Mouse (Mus musculus) hematopoietic stem cell, adult 5-6 weeks (primary cell): ENCODE measurements at regions not wholly inside any gene's neighbourhood (a gene's known extent, or its start where the extent isn't known, plus 50 kb on each side); places are given as distances from the start of the nearest gene placed in this dataset.
A peak's percentile ranks its signal among the peaks of the same experiment; 100 is the strongest.

ENCODE experiments used
- ATAC-seq, 2 experiments: fragments of 125-278 bp in 1 of 2; replicated peaks in 1 of 2; 2 replicates each; pipeline ENCODE4 v1.8.0; 2016 to 2017; ENCODE audit warnings: inconsistent platforms in 2 of 2, mild to moderate bottlenecking in 2 of 2, moderate number of reproducible peaks in 2 of 2, low read depth in 1 of 2, moderate TSS enrichment in 1 of 2; ENCODE audit not compliant: low FRiP score in 2 of 2, poor library complexity in 2 of 2, severe bottlenecking in 2 of 2, insufficient read depth in 1 of 2, low TSS enrichment in 1 of 2

- ATAC-seq = no peak
Observed at GRCm38 (mm10) chr15:97457468-97457867, 210.4 kb upstream of the Amigo2 start.

GRCm38 (mm10) chr15:97456991-97457390, 209.9 kb upstream of the Amigo2 start:
- ATAC-seq = no peak

- ATAC-seq = peak; percentile 68 to 81
Observed at GRCm38 (mm10) chr15:97455672-97456071, 208.6 kb upstream of the Amigo2 start.

- ATAC-seq = no peak
Observed at GRCm38 (mm10) chr15:97449724-97450123, 202.6 kb upstream of the Amigo2 start.

DNA sequence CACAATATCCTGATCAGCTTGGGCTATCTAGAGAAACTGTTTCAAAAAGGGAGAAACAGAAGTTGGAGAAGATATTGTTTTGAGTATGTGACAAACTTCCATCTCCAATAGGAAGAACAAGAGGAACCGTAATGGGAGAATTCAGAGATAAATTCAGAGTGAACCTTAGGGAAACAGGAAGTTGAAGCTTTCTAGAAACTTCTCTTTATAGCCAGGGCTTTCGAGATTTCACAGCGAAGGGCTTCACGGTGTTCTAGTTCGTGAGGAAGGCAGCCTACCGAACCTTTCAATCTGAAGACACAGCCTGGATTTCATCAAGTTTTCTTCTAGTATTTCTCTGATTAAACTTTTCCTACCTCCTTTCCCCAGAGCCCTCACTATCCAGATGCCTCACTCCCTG, 201.9 kb upstream of the Amigo2 start:
- no peak for ATAC-seq

GRCm38 (mm10) chr15:97448243-97448880, 201.3 kb upstream of the Amigo2 start:
- 0 out of 4 replicates have a peak, but pooled peaks of 1 of the 2 experiments have one; percentile 29 for ATAC-seq

- ATAC-seq = no peak
Observed at GRCm38 (mm10) chr15:97446181-97446580, 199.1 kb upstream of the Amigo2 start.

GRCm38 (mm10) chr15:97438235-97438760, 191.2 kb upstream of the Amigo2 start:
- no peak for ATAC-seq
